Mouse (Mus musculus) ovary, postnatal 14 days (tissue): ENCODE data around the gene Slc46a2.

Source experiments
- DNase-seq: peaks from one replicate; pipeline ENCODE4 v3.0.0; 2022; ENCODE audit warnings: low spot score

Gene Slc46a2

DNA sequence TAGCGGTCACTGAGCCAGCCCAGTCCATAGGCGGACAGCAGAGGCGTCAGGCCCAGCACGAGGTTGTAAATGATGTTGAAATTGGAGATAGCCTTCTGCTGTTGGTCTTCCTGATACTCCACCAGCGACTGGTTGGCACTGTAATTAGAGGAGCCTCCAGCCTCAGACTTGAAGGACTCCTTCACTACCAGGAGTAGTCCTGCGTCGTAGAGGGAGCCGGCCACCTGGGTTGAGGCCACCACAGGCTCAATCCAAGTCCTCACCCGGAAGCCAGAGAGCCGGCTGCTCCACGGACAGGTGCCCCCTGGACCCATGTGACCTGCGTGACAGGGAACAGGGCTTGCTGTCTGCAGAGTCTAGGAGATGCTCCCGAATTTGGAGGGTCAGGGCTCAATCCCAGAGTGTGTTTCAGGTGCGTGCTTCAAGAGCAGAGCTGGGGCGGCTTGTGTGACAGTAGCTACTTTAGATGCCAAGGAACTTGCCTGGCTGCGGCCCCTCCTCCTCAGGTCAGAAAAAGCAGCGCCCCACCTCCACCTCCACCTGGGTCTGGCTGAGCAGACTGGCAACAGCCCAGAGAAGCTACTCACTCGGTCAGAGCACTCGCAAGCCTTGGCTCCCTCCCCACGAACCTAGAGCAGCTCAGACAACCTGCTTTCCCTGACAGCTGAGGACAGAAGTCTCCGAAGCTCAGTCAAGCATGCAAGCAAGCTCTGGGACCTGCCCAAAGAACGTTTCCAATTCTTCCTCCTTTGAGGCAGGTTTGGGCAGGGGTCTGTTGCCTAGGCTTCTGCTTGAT, at the start of gene Slc46a2:
Gene Slc46a2 (minus strand): TSS at position 449 of the 796 bp plus-strand sequence.
- DNase-seq: no peak

DNA sequence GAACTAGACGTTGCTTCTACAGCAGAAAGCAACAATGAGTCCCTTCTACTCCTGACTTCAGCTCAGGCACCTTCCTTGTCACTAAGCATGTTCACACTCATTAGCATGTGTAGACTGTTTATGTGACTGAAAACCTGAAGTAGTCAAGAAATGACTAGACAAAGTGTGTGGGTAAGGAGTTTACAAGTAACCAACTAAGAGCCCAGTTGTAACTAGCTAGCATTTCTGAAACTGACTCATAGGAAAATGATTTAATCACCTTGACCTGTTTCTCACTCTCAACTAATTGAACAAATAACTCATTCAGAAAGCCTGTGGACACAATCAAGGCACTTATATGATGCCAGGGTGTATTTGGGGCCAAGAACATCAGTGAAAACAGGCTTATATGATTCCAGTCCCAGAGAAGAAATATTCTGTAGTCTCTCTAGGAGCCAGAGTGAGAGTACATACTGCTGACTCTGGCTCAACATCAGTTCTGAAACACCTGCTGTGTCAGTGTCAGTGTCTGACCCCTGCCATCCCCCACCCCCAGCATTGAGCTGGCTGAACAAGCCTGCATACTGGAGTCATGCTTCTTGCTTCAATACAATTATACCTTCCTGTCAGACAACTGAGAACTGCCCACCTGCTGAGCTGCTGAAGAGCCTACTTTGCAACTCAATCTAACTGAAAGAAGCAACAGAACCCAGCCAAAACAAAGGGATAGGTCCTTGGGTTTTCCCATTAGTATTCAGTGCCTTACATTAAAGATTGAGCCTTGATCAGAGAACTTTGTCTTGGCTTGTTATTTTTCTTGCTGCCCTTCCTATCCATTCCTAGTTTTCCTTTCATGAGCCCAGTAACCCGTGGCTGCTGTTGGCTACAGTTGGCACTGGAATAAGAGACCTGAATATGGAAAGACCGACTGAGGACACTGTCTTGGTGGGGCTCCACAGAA, 48.8 kb upstream of the Slc46a2 start, which contains the start of gene Mup6:
Gene Mup6 (plus strand): TSS at position 890 of the 940 bp plus-strand sequence.
- DNase-seq: no peak

DNA sequence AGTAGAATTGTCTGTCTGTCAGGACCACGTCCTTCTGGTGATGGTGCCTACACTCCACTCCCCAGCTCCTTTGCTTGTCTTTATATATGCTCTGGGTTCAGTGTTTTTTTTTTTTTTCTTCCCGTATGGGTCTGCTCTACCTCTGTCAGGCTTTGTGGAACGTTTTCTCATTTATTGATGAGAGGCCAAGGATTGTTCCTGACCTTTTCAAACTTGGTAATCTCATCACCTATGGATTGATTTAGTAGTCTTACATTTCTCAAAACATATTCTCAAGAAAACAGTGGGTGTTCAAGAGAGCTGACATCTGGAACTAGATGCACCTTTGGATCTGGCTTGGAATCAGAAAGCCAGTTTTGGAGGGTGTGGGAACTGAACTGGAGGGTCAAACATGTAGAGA, 45.8 kb upstream of the Slc46a2 start, which contains the start of gene Mup4:
Gene Mup4 (minus strand): TSS at position 101 of the 400 bp plus-strand sequence.
- DNase-seq: no peak

DNA sequence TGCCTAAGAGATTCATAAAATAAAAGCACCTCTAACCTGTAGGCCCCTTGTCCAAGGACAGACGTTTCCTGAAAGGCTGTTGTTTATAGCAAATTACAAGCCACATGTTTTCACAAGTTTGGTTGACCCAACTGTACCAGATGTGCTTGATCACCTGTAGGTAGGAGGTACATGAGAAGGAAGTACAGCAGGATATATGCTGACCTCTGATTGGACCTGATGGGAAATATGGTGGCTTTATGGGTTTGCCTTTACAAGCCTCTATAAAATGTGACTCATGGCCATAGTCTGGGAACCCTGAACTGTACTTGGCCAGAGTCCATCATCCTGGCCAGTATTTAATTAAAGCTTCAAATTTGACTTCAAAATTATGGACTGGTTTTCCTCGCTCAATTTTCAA, 22.7 kb upstream of the Slc46a2 start:
- no peak for DNase-seq

DNA sequence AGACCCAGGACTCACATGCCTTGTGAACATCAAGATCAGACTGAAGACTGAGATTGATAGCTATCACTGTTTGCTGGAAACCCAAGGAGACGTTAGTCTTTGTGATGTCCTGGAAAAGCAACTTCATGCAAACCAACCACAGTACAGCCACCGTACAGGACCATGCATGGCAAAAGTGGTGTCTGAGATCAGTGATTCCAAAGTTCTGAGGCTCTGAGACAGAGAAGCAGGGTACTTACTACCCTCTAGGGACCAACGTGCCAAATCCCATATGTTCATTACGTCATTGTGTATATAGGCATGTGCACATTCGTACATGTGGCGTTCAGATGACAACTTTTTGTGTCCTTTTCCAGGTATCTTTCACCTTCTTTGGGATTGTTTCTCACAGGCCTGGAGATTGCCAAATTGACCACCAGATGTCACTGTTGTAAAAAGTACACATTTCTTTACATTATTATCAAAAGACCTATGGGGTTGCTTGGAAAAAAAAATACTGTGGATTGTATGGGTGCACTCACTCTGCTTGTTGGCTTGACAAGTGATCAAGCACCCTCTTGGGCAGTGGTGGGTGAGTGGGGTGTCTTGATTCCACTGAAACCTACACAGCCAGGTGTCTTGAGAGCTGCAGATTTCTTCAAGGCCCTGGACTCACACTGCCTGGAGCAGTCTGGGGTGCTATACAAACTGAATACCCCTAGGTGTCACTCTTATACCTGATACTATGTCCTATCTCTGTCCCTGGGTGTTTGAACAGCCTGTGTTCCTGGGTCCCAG, 17.8 kb upstream of the Slc46a2 start:
- DNase-seq: no peak

DNA sequence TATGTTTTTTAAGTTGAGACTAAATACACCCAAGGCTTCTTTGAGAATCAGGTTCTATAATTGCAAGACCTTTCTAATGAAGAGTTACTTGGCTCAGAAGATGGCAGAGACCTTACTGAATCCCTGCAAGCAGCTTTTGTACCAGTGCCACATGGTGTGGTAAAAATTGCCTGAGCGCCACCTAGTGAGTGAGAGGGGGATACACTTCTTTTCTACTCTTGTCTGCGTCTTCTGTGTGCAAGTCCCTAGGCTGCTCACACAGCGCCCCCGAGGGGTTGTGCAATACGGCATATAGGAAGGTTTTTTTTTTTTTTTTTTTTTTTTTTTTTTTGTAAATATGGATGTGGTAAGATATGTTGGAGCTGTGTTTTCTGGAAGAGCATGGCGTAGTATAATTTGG, 13.5 kb upstream of the Slc46a2 start:
- DNase-seq: peak; percentile 40

DNA sequence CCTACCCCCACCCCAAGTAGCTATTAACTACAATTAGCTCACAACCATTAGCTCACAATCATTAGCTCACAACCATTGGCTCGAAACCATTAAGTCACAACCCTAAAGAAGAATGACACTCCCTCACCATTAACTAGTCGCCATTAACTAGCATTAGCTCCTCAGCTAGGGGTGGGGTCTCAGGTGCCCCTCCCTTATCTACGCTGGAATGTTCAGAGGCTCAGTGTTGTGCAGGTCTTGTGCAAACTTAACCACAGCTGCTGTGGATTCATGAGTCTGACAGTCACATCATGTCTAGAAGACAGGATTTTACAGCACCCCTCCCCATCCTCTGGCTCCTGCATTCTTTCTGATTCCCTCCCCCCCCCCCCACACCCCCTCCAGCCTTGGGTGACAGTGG, 12.8 kb upstream of the Slc46a2 start:
- no peak for DNase-seq

DNA sequence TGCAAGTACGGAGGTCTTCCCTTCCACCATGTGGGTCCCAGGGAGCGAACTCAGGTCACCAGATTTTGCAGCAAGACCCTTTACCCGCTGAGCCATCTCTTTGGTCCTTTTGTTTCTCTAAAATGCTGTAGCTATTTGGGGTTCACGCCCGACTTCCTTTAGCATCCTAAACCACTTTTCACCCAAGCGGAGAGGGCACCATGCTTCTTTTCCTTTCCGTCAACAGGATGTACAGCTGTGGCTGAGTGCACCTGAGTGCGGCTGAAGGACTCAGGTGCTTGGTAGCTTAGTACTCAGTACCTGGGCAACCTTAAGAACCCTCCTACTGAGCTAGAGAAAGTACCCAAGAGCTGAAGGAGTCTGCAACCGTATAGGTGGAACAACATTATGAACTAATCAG, 10.2 kb upstream of the Slc46a2 start:
- no peak for DNase-seq

DNA sequence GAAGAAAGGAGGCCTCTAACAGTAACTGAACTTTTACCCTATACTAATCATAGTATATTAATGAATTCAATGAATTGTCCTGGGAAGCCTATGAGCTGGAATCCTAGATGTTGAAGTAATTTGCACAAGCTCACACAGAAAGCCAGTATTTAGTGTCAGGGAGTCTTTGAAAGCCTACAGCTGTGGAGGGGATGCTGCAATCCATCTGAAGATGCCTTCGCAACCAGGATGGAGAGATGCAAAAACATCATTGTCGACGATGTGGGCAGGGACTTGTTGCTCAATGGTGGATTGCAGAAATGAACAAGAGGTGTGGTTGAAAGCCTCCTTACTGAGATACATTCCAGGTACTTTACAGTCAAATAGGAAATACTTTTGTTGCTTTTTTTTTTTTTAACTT, 3.1 kb upstream of the Slc46a2 start:
- no peak for DNase-seq

DNA sequence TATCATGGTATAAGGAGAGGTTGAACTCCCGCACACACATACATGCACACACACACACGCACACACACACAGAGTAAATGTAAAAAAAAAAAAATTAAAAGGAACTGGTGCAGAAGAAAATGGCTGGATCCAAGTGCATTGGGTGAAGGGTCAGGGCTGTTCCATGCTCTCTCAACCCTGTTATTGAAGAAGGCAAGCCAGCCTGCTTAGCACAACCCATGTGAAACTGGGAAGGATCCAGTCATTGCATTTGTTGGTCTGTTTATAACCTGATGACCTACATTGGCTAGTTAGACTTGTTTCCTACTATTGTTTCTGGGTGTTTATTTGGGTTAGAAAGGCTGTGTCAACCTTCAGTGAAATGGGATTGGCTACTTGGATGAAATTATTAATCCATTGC, 6.1 kb downstream of the Slc46a2 start:
- no peak for DNase-seq

DNA sequence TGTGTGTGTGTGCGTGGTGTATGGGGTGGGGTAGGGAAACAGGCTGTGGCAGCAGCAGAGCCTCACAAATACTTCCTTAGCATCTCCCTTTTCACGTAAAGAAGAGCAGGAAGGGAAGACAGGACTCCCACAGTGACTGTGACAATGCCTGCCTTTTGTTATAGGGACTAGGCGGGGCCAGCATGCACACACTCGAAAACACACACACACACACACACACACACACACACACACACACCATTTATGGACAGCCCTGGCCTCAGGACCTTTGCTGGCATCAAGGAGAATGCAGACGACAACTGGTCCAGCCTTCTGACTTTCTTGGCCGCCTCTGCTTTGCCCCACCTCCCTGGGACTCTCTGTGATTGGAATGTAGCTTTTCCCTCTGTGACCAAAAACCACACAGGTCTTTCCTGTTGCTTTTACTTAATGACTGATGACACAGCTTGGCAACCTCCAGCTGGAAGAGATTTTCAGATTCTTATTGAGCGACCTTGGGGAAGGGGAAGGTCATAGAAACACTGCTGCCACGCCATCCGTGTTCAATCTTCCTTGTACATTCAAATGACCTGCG, 7.1 kb downstream of the Slc46a2 start:
- DNase-seq: no peak

DNA sequence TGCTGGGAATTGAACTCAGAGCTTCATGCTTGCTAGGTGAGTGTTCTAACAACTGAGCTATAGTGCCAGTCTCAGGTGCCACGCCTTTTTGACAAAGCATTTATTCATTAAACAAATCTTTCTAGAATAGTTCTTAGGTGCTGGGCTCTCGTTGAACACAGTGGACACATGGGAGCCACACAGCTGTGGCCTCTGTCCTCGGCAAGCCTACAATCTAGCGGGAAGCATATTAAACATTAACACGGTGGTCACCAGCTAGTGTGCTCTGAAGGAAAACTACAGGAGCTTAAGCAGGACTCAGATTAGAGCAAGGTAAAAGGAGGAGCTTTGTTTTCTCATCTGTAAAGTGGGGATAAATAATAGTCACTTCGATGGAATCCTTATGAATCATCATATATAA, 7.8 kb downstream of the Slc46a2 start:
- no peak for DNase-seq

DNA sequence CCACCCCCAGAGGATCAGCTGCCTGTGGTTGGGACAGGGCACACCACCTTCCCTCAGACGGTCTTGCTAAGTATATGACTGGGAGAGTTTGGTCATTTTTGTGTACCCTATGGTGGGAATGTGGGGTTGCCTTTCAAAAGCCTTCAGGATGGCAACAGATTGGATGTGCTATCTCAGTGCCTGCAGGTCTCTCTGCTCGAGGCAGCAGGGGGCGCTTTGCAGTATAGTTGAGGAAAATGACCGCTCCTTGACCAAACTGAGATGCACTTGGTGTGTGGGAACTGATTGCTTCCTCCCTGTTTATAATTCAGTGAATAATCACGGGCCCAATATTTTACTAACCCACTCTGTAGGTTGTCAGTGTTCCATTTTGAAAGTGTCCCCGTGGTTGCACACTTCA, 12.3 kb downstream of the Slc46a2 start:
- no peak for DNase-seq

DNA sequence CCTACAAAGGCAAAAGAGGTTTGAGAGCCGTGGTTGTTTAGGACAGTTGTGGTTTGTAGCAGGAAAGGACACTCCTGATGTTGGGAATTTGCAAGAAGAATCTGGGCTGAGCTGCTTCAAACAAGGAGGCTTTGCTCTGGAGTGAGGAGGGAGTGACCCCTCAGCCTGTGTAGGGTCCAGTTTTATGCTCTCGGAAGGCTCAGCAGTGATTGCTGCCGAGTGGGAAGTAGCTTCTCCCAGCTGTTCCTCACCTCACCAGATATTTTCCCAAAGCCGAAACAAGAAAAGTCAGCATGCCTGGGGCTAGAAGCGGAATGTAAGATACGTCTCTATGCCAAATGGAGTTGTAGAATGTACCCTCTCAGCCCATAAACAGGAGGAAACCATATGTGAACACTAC, 13.0 kb downstream of the Slc46a2 start:
- no peak for DNase-seq

DNA sequence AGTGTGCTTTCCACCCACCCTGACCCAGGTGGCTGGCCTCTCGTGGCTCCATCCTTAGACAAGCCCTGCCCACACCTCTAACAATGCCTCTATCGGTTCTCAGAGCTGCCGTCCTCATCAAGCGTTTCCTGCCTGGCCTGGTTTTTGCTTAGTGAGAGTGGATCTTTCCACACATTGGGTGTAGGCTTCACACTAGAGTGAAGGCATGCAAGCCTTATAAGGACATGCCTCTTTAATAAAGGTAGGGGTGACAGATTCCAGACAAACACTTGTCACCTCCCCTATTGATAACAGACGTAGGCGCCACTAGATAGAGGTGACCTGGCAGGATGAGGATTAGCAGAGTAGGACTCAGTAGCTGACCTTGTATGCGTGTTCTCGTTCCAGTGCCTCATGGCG, 16.3 kb downstream of the Slc46a2 start:
- DNase-seq: no peak

DNA sequence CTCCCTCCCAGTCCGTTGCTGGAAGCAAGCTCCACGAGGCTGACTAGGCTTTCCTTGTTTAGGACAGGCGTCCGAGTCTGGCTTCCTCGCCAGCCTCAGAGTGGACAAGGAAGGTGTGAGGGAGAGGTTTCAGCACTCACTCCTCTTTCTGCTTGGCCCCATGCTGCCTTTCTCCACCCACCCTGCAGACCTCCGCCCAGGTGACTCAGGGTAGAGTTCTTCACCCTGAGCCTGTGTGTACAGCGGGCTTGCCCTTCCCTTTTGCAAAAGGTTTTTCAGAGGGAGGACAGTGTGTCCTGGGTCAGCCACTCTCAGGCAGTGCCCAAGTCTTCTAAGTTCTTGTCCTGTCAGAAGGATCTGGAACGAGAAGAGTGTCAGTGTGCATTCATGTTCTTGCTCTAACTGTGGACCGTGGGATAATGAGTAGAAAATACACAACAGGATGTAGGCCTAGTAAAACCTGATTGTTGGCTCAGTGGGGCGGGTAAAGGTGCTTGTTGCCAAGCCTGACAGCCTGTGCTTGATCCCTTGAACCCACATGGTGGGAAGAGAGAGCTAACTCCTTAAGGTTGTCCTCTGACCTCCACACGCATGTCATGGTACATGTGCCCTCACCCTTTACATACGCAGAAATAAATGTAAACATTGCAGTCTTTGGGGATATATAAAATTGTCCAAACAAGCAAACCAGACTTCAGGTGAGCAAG, 16.9 kb downstream of the Slc46a2 start:
- no peak for DNase-seq

DNA sequence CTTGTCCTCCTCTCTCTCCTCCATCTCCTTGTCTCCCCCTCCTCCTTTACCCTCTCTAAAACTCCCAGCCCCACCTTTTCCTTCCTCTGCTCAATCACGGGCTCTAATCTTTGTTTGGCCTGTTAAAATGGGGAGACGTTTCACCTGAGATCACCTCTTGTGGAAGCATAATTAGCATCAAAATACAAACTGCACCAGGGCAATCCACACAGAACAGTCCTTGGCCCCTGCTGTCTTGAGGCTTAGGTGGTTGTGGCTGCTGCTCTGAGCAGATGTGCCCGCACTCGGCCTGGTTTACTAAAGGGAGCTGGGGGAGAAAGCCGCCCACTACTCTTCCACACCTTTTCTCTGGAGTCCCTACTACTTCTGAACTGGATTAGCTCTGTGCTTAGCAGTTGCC, 18.9 kb downstream of the Slc46a2 start:
- DNase-seq: no peak

DNA sequence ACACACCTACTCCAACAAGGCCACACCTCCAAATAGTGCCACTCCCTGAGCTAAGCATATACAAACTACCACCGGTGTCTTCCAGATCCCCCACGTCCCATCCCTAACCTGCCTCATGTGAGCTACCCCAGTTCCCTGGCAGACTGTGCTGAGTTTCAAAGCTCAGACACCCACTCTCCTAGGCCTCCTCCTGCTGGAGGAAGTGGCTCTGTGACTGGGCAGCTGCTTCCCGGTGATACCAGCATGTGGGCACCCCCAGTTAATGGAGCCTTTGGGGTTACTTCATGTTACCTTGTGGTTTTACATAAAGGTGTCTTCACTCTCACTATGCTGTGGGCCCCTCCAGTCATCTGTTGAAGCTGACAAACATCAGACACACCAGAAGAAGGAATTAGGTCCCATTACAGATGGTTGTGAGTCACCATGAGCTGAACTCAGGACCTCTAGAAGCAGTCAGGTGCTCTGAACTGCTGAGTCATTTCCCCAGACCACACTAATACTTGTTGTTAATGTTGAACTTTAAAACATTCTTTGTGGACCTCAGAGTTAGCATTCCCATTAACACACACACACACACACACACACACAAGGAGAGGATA, 19.8 kb downstream of the Slc46a2 start:
- DNase-seq: no peak

DNA sequence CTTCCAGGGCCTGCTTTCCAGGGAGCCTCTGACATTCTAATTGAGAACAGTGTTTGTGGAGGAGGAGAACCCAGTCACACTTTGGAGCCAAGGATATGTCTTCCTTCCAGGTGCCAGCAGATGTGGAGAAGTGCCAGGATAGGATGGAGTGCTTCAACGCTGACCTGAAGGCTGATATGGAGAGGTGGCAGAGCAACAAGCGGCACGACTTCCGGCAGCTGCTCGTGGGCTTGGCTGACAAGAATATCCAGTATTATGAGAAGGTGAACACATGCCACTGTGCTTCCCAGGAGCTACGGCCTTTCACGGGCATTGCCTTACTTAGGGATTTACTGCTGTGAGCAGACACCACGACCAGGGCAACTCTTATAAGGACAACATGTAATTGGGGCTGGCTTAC, 20.4 kb downstream of the Slc46a2 start:
- DNase-seq: no peak

DNA sequence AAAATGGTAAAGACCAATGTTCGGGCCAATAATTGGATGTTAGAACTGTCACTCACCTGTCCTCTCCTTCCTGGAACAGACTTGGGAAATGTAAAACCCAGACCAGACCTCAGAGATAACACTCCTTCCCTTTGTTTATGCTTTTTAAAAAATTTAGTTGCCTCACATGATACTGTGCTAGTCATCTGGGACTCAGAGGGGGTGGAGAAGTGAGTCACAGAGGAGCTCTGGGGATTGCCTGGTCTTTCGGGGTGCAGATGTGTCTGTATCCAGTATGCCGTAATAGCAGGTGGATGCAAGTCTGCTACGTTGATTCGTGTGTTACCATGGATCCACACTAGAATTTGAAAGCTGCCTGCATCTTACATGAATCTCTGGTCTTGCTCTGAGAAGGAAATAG, 22.1 kb downstream of the Slc46a2 start:
- DNase-seq: no peak
